Mouse (Mus musculus): ENCODE results near the gene Cylc1. TPM values are rescaled to one million over a fixed set of nuclear protein-coding genes. Genes with fewer than 3 reads are reported as not detected.

Gene Cylc1
- not detected for polyA plus RNA-seq (2012; fragmentation: generic; extraction: Trizol)

GRCm38 (mm10) chrX:111110118-111110517 is at the start of gene Cylc1:
Gene Cylc1 (plus strand): TSS chrX:111110418.

GRCm38 (mm10) chrX:111168040-111168439 is 57.8 kb downstream of the Cylc1 start, which contains the start of gene Gm10112:
Gene Gm10112 (plus strand): TSS chrX:111168340.

Other genes starting within 250 kb of the Cylc1 start
- gene Gm10112, start 57.9 kb downstream of the Cylc1 start, polyA plus RNA-seq (2012; fragmentation: generic; extraction: Trizol), result not detected